Mouse (Mus musculus) olfactory bulb, adult 2 months (tissue): ENCODE measurements around the gene Hist1h2ah. TPM values are rescaled to one million over a fixed set of nuclear protein-coding genes. Genes with fewer than 3 reads are reported as not detected.
A peak's percentile ranks its signal among the peaks of the same experiment; 100 is the strongest.

Experiments used
- H3K27ac ChIP-seq: fragments of 200-500 bp; 2 replicates; pipeline ENCODE4 v1.5.1; 2012; ENCODE audit warnings: low read depth, low read length; ENCODE audit not compliant: insufficient read depth
- H3K4me1 ChIP-seq: fragments of 200-500 bp; 2 replicates; pipeline ENCODE4 v1.6.1; 2012; ENCODE audit warnings: low read length; ENCODE audit not compliant: control insufficient read depth, insufficient read depth
- H3K4me3 ChIP-seq: fragments of 200-500 bp; 2 replicates; pipeline ENCODE4 v1.5.1; 2012; ENCODE audit warnings: mild to moderate bottlenecking, low read depth, low read length, moderate library complexity; ENCODE audit not compliant: insufficient read depth
- CTCF ChIP-seq: fragments of 200-500 bp; IDR thresholded peaks from 2 replicates; pipeline ENCODE4 v1.5.1; 2012; ENCODE audit warnings: low read depth, mild to moderate bottlenecking, low read length, moderate library complexity; ENCODE audit not compliant: insufficient read depth
- POLR2A ChIP-seq: fragments of 200-500 bp; IDR thresholded peaks from 2 replicates; pipeline ENCODE4 v1.6.1; 2012; ENCODE audit warnings: mild to moderate bottlenecking, low read depth, low read length, moderate library complexity; ENCODE audit not compliant: insufficient read depth
- WGBS: fragments of 180-500 bp; shearing (Covaris S2); methylation state at CpG from one replicate; pipeline ENCODE4 v1.1.7; 2018; 5-methylcytosine and 5-hydroxymethylcytosine counted together
- polyA plus RNA-seq: library from polyadenylated mRNA; stranded (reverse); fragments of >200 nt; gene quantifications from 2 replicates; pipeline ENCODE4 v1.2.4, GENCODE M21; 2012; ENCODE audit warnings: low replicate concordance; ENCODE audit not compliant: missing spikeins, insufficient read depth, insufficient read length

Hist1h2ah gene
- polyA plus RNA-seq, 1 experiment = not detected

- H3K27ac ChIP-seq = no peak overlapping the region
- 20% methylated on average over 27 of the region's 27 CpGs for WGBS
- H3K4me1 ChIP-seq = no peaks in the 10 kb centered on the region
- no peak for TF ChIP-seq CTCF
- no peak for TF ChIP-seq POLR2A
- no peak overlapping the region for H3K4me3 ChIP-seq
Observed at GRCm38 (mm10) chr13:22015479-22016450, 19.6 kb downstream of the Hist1h2ah start.

GRCm38 (mm10) chr13:22014411-22014845 is 20.9 kb downstream of the Hist1h2ah start:
- TF ChIP-seq POLR2A = no peak
- no peak for TF ChIP-seq CTCF
- 12% methylated on average over 17 of the region's 17 CpGs for whole genome bisulfite sequencing
- no peaks in the 10 kb centered on the region for H3K4me1 ChIP-seq
- no peak overlapping the region for H3K27ac ChIP-seq
- H3K4me3 ChIP-seq = no peak overlapping the region

GRCm38 (mm10) chr13:22013716-22014115 is 21.7 kb downstream of the Hist1h2ah start:
- WGBS = 26% methylated on average over 13 of the region's 13 CpGs
- Histone ChIP-seq H3K4me1 (no peaks in the 10 kb centered on the region), H3K4me3 (no peak overlapping the region), H3K27ac (no peak overlapping the region)
- TF ChIP-seq POLR2A (no peak), CTCF (no peak)

- 23% methylated on average over 6 of the region's 7 CpGs for WGBS
- TF ChIP-seq POLR2A (no peak), CTCF (no peak)
- Histone ChIP-seq H3K4me3 (no peak within 1 kb of the TSS), H3K27ac (no peak within 1 kb of the TSS), H3K4me1 (peaks cover 13% of the 10 kb centered on the region)
Observed at GRCm38 (mm10) chr13:22009642-22010041, 25.7 kb downstream of the Hist1h2ah start, which contains the start of gene Prss16. Prss16 (minus strand) TSS chr13:22009742.

GRCm38 (mm10) chr13:22008707-22009106 is 26.7 kb downstream of the Hist1h2ah start:
- WGBS = 86% methylated on average over 3 of the region's 3 CpGs
- peaks cover 13% of the 10 kb centered on the region for H3K4me1 ChIP-seq
- TF ChIP-seq POLR2A = no peak
- TF ChIP-seq CTCF = no peak
- H3K4me3 ChIP-seq = no peak overlapping the region
- H3K27ac ChIP-seq = no peak overlapping the region

- TF ChIP-seq CTCF = no peak
- TF ChIP-seq POLR2A = no peak
- WGBS = 52% methylated on average over 7 of the region's 7 CpGs
- Histone ChIP-seq H3K4me1 (peaks cover 13% of the 10 kb centered on the region), H3K27ac (no peak overlapping the region), H3K4me3 (no peak overlapping the region)
Observed at GRCm38 (mm10) chr13:22007872-22008271, 27.5 kb downstream of the Hist1h2ah start.

- WGBS = 13% methylated on average over 18 of the region's 18 CpGs
- H3K27ac ChIP-seq = no peak overlapping the region
- H3K4me1 ChIP-seq = peaks cover 13% of the 10 kb centered on the region
- no peak overlapping the region; the same call in 1 of the 2 replicates for H3K4me3 ChIP-seq
- TF ChIP-seq CTCF = no peak
- TF ChIP-seq POLR2A = no peak
Observed at GRCm38 (mm10) chr13:22007121-22007510, 28.3 kb downstream of the Hist1h2ah start.

- TF ChIP-seq CTCF (no peak), POLR2A (0 out of 2 replicates have a peak, but pooled peaks have one; percentile 15)
- H3K27ac ChIP-seq = no peak overlapping the region
- peaks cover 13% of the 10 kb centered on the region for H3K4me1 ChIP-seq
- WGBS = 1% methylated on average over 38 of the region's 38 CpGs
- peak overlapping the region; percentile 43 for H3K4me3 ChIP-seq
Observed at GRCm38 (mm10) chr13:22006334-22007120, 28.8 kb downstream of the Hist1h2ah start.
